Mouse (Mus musculus) liver, adult 2 months (tissue): Measurements from ENCODE around the gene Slc17a9. TPM values are rescaled to one million over a fixed set of nuclear protein-coding genes. Genes with fewer than 3 reads are reported as not detected.

Experiments
- DNase-seq: peaks from one replicate; pipeline ENCODE4 v3.0.0-alpha.2; 2011; ENCODE audit warnings: low read depth, low spot score; ENCODE audit errors: extremely low read depth
- H3K27ac ChIP-seq: fragments of 200-500 bp; replicated peaks from 2 replicates; pipeline ENCODE4 v1.5.1; 2012; ENCODE audit warnings: low read depth, mild to moderate bottlenecking, control low read depth, inconsistent platforms, low read length; ENCODE audit not compliant: insufficient read depth
- H3K27me3 ChIP-seq: fragments of 200-500 bp; 2 replicates; pipeline ENCODE4 v1.6.1; 2012; ENCODE audit warnings: mild to moderate bottlenecking, moderate library complexity, low read length, inconsistent platforms; ENCODE audit not compliant: control insufficient read depth, insufficient read depth
- H3K36me3 ChIP-seq: fragments of 200-500 bp; 2 replicates; pipeline ENCODE4 v1.6.1; 2012; ENCODE audit warnings: low read length, inconsistent platforms; ENCODE audit not compliant: control insufficient read depth, insufficient read depth
- H3K4me1 ChIP-seq: fragments of 200-500 bp; 2 replicates; pipeline ENCODE4 v1.6.1; 2011; ENCODE audit warnings: low read length; ENCODE audit not compliant: control insufficient read depth, insufficient read depth
- H3K4me3 ChIP-seq: fragments of 200-500 bp; 2 replicates; pipeline ENCODE4 v1.5.1; 2011; ENCODE audit warnings: low read depth, mild to moderate bottlenecking, control low read depth, low read length, moderate library complexity; ENCODE audit not compliant: insufficient read depth
- H3K79me2 ChIP-seq: fragments of 200-500 bp; 2 replicates; pipeline ENCODE4 v1.6.1; 2012; ENCODE audit warnings: inconsistent platforms, mild to moderate bottlenecking, low read length, moderate library complexity; ENCODE audit not compliant: control insufficient read depth, insufficient read depth
- H3K9ac ChIP-seq: fragments of 200-500 bp; 2 replicates; pipeline ENCODE4 v1.6.1; 2012; ENCODE audit warnings: low read depth, mild to moderate bottlenecking, control low read depth, inconsistent platforms, low read length
- CTCF ChIP-seq: fragments of 200-500 bp; IDR thresholded peaks from 2 replicates; pipeline ENCODE4 v1.5.1; 2011; ENCODE audit warnings: low read depth, low read length, control low read depth
- POLR2A ChIP-seq: fragments of 200-500 bp; IDR thresholded peaks from 2 replicates; pipeline ENCODE4 v1.6.1; 2011; ENCODE audit warnings: low read length, control low read depth; ENCODE audit not compliant: insufficient read depth; ENCODE audit errors: extremely low read depth
- WGBS: fragments of 180-500 bp; shearing (Covaris S2); methylation state at CpG from one replicate; pipeline ENCODE4 v1.1.7; 2018; 5-methylcytosine and 5-hydroxymethylcytosine counted together
- polyA plus RNA-seq: library from polyadenylated mRNA; depleted of rRNA; stranded (reverse); fragments of >200 nt; gene quantifications from 2 replicates; pipeline ENCODE4 v1.2.3, GENCODE M21; 2012
- total RNA-seq: library from RNA; depleted of rRNA; stranded (reverse); fragments of >200 nt; gene quantifications from 2 replicates; pipeline ENCODE4 v1.2.3, GENCODE M21; 2014

The Slc17a9 gene
- total and polyA plus RNA-seq, 2 experiments, result 3.5 to 10.9 TPM

DNA sequence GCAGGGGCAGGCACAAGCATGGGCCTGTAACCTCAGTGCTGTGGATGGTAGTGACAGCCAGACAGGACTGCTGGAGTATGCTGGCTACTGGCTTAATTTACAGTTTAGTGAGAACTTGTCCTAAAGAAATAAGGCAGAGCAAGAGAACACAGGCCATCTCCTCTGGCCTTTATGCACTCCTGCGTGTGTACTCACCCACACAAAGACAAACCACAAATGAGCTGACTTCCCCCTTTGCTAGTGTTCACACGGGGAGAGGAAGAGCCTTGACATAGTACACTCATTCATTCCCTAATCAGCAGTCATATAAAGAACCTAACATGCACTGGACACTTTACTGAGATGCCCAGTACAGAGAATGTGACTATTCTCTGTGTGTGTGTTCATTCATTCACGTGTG is 20.0 kb upstream of the Slc17a9 start:
- Histone ChIP-seq H3K4me3 (no peak overlapping the region), H3K36me3 (no peaks in the 10 kb centered on the region), H3K79me2 (peaks cover 26% of the 10 kb centered on the region; the same call in 1 of the 2 replicates), H3K9ac (peak overlapping the region; percentile 44; the same call in 1 of the 2 replicates), H3K4me1 (peaks cover 30% of the 10 kb centered on the region), H3K27ac (peak overlapping the region; percentile 78), H3K27me3 (no peaks in the 10 kb centered on the region)
- DNase-seq, result no peak
- 26% methylated on average over 3 of the region's 3 CpGs for WGBS
- no peak for TF ChIP-seq CTCF
- no peak for TF ChIP-seq POLR2A

DNA sequence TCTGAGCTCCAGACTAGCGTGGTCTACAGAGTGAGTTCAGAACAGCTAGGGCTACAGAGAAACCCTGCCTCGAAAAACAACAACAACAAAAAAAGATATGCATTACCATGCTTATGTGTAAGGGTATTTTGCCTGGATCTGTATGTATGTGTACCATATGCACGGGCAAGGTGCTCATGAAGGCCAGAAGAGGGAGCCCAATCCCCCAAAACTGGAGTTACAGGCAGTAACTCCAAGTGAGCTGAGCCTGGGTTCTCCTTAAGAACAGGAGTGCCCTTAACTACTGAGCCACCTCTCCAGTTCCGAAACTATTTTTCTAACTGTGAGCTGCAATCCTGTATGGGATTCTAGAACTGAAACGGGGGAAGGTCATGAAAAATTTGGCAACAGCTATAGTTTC is 19.1 kb upstream of the Slc17a9 start:
- Histone ChIP-seq H3K27ac (no peak overlapping the region), H3K4me3 (no peak overlapping the region), H3K79me2 (peaks cover 24% of the 10 kb centered on the region; the same call in 1 of the 2 replicates), H3K4me1 (peaks cover 30% of the 10 kb centered on the region), H3K9ac (no peak overlapping the region), H3K27me3 (no peaks in the 10 kb centered on the region), H3K36me3 (no peaks in the 10 kb centered on the region)
- 94% methylated on average over 5 of the region's 5 CpGs for WGBS
- TF ChIP-seq POLR2A, result no peak
- TF ChIP-seq CTCF, result no peak
- DNase-seq, result no peak

DNA sequence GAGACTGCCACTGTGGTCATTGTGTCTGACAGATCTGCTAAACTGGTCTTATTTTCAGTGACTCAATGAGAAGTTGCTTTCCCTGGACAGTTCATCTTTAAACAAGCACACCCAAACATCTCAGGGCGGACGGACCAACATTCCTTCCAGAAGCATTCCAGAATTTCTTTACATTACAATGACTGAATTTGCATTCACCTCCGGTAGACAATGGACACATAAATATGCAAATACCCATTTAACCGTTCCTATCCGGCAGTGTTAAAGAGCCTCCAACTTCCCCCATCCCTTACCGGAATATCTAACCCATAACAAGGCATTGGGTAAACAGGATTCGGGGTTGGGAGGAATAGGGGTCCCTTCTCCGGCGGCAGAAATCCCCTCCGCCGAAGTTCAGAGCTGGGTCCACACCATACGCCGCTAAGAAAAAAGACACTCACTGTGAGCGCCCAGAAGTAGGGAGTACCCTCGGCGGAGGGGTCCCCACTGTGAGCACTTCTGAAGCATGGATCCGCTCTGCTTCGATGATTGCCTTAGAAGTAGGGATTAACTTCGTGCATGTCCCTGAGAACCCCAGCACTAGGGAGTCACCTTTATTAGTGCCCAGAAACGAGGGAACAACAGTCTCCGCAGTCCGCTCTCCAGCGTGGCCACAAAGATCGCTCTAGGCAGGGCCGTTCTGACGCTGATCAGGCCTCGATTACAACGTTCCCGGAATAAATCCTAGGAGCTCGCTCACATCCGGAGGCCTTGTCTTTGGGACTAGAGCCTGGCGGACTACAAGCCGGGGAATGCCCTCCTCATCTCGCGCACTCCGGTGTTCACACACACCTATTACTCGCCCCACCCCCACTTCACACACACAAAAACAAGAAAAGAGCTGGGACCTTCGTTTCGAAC is 15.8 kb upstream of the Slc17a9 start:
- peaks cover 4% of the 10 kb centered on the region; the same call in 1 of the 2 replicates for H3K36me3 ChIP-seq
- H3K4me3 ChIP-seq, result peak overlapping the region; percentile 70
- H3K27me3 ChIP-seq, result no peaks in the 10 kb centered on the region
- H3K79me2 ChIP-seq, result peaks cover 30% of the 10 kb centered on the region; the same call in 1 of the 2 replicates
- peak overlapping the region; percentile 82 for H3K27ac ChIP-seq
- WGBS, result under 1% methylated on average over 39 of the region's 39 CpGs
- H3K4me1 ChIP-seq, result peaks cover 19% of the 10 kb centered on the region
- no peak for TF ChIP-seq POLR2A
- no peak for TF ChIP-seq CTCF
- peak overlapping the region; percentile 82 for H3K9ac ChIP-seq
- DNase-seq, result no peak

DNA sequence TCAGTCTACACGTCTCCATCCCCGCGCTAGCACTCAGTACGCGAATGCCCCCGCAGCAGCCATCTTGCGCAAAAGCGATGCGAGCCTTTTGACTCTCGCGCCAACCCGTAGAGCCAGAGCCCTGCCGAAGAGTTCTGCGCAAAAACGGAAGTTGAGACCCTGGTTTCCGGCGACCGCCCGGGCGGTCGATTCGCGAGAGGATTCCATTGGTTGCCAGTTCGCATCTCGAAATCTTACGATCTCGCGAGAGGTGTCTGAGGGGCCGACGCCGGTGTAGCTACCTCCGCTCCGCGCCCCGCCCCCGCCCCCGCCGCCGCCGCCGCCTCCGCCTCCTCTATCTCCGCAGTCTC is 15.2 kb upstream of the Slc17a9 start, which contains the start of the genes Dido1 and Gid8:
Gene Dido1, minus strand, starts transcription at position 77 of the 350 bp plus-strand sequence.
Gene Gid8, plus strand, starts transcription at position 195 of the 350 bp plus-strand sequence.
- under 1% methylated on average over 43 of the region's 43 CpGs for WGBS
- DNase-seq, result peak; percentile 92

DNA sequence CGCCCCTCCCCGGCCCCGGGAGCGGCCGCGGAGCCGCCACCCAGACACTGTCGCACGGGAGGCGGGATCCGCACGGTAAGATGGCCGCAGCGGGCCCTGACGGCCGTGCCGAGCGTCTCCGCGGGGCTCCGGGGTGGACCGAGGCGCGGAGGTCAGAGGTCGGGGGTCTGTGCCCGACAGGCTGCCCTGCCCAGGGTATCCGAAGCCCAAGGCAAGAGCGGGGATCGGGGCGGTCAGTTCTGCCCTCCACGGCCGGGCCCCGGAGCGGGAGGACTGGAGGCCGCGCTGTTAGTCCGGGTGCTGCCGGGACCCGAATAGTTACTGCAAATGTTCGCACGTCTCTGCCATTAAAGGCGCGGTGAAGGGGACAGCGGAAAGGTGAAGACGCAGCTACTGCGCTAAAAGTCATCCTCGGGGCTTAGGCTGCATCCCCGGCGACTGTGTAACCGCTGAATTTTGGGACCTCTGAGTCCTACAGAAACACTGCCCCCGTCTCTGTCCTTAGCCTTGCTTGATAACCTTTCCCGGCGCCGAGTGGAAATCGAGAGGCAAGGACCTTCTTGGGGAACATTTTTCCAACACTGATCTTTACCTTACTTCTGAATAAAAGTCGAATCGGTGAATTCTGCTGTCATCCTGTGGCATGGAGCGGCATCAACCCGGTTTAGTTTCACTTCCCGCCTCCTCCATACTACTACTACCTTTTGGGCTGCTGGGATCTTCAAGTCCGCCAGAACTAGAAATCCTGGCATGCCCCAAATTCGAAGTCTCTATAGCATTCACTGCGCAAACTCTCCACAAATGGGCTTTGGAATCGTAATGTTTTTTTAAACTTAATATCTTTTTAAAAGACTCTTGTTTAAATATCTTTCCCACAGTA is 14.5 kb upstream of the Slc17a9 start:
- peak overlapping the region; percentile 93 for H3K27ac ChIP-seq
- H3K27me3 ChIP-seq, result no peaks in the 10 kb centered on the region
- WGBS, result 1% methylated on average over 64 of the region's 64 CpGs
- peaks cover 10% of the 10 kb centered on the region for H3K4me1 ChIP-seq
- peaks cover 8% of the 10 kb centered on the region for H3K36me3 ChIP-seq
- TF ChIP-seq POLR2A (no peak), CTCF (no peak)
- DNase-seq, result peak; percentile 47
- peaks cover 30% of the 10 kb centered on the region; the same call in 1 of the 2 replicates for H3K79me2 ChIP-seq
- peak overlapping the region; percentile 99 for H3K9ac ChIP-seq
- peak overlapping the region; percentile 97 for H3K4me3 ChIP-seq

More for the DNA sequence above, 15.2 kb upstream of the Slc17a9 start, which contains the start of the genes Dido1 and Gid8:
- peak within 1 kb of the TSS; percentile 99 for H3K9ac ChIP-seq
- no peaks in the 10 kb centered on the region for H3K27me3 ChIP-seq
- H3K36me3 ChIP-seq, result peaks cover 8% of the 10 kb centered on the region
- H3K4me1 ChIP-seq, result peaks cover 14% of the 10 kb centered on the region
- H3K4me3 ChIP-seq, result peak within 1 kb of the TSS; percentile 97
- peak within 1 kb of the TSS; percentile 93 for H3K27ac ChIP-seq
- peaks cover 30% of the 10 kb centered on the region; the same call in 1 of the 2 replicates for H3K79me2 ChIP-seq
- 0 out of 2 replicates have a peak, but pooled peaks have one; percentile 54 for TF ChIP-seq POLR2A
- no peak for TF ChIP-seq CTCF
